Mouse (Mus musculus) ES-Bruce4 (cell line): ENCODE data around the gene Ccdc88c. TPM values are rescaled to one million over a fixed set of nuclear protein-coding genes. Genes with fewer than 3 reads are reported as not detected.

ENCODE experiments used
- H3K27ac ChIP-seq: 2 replicates; pipeline ENCODE4 v1.5.1; 2012; ENCODE audit warnings: low read length, inconsistent platforms; ENCODE audit not compliant: insufficient read depth
- H3K27me3 ChIP-seq: 2 replicates; pipeline ENCODE4 v1.6.1; 2012; ENCODE audit warnings: mild to moderate bottlenecking, low read length, inconsistent platforms; ENCODE audit not compliant: control insufficient read depth, poor library complexity, insufficient read depth, severe bottlenecking
- H3K36me3 ChIP-seq: 2 replicates; pipeline ENCODE4 v1.6.1; 2012; ENCODE audit warnings: inconsistent platforms, mild to moderate bottlenecking, low read length, moderate library complexity; ENCODE audit not compliant: control insufficient read depth, poor library complexity, insufficient read depth, severe bottlenecking
- H3K4me1 ChIP-seq: one replicate; pipeline ENCODE4 v1.8.1; 2011; ENCODE audit warnings: low read length; ENCODE audit not compliant: control insufficient read depth, insufficient read depth
- H3K4me3 ChIP-seq: 2 replicates; pipeline ENCODE4 v1.5.1; 2011; ENCODE audit warnings: low read depth, mild to moderate bottlenecking, low read length
- H3K9ac ChIP-seq: 2 replicates; pipeline ENCODE4 v1.6.1; 2012; ENCODE audit warnings: low read depth, mild to moderate bottlenecking, inconsistent platforms; ENCODE audit not compliant: poor library complexity, severe bottlenecking
- H3K9me3 ChIP-seq: replicated peaks from 2 replicates; pipeline ENCODE4 v1.6.1; 2012; ENCODE audit warnings: mild to moderate bottlenecking, low read length, inconsistent platforms; ENCODE audit not compliant: control insufficient read depth, poor library complexity, insufficient read depth, severe bottlenecking
- CTCF ChIP-seq: IDR thresholded peaks from one replicate; pipeline ENCODE4 v1.8.1; 2011; ENCODE audit warnings: low read depth, low read length
- EP300 ChIP-seq: IDR thresholded peaks from 2 replicates; pipeline ENCODE4 v1.6.1; 2011; ENCODE audit warnings: low read depth, low read length; ENCODE audit not compliant: insufficient read depth
- POLR2A ChIP-seq: IDR thresholded peaks from one replicate; pipeline ENCODE4 v1.8.1; 2011; ENCODE audit warnings: low read length; ENCODE audit not compliant: insufficient read depth
- polyA plus RNA-seq: library from polyadenylated mRNA; stranded (reverse); fragments of >200 nt; gene quantifications from 2 replicates; pipeline ENCODE4 v1.2.4, GENCODE M21; 2011; ENCODE audit warnings: low read depth; ENCODE audit not compliant: missing spikeins, insufficient read depth, insufficient read length

The Ccdc88c gene
- polyA plus RNA-seq, 1 experiment, result 69.0 TPM

GRCm38 (mm10) chr12:100956825-100957224 lies 72.0 kb downstream of the Ccdc88c start:
- Histone ChIP-seq H3K27ac (no peak overlapping the region), H3K9ac (no peak overlapping the region), H3K27me3 (no peaks in the 10 kb centered on the region), H3K9me3 (no peaks in the 10 kb centered on the region), H3K4me3 (no peak overlapping the region), H3K36me3 (peaks cover 6% of the 10 kb centered on the region), H3K4me1 (no peaks in the 10 kb centered on the region)
- no peak for TF ChIP-seq POLR2A
- no peak for TF ChIP-seq EP300
- no peak for TF ChIP-seq CTCF

GRCm38 (mm10) chr12:100956028-100956427 lies 72.8 kb downstream of the Ccdc88c start:
- Histone ChIP-seq H3K27ac (no peak overlapping the region), H3K4me1 (no peaks in the 10 kb centered on the region), H3K9me3 (no peaks in the 10 kb centered on the region), H3K4me3 (no peak overlapping the region), H3K27me3 (no peaks in the 10 kb centered on the region), H3K36me3 (peaks cover 8% of the 10 kb centered on the region), H3K9ac (no peak overlapping the region)
- no peak for TF ChIP-seq EP300
- TF ChIP-seq POLR2A, result no peak
- no peak for TF ChIP-seq CTCF

GRCm38 (mm10) chr12:100953926-100954325 lies 74.9 kb downstream of the Ccdc88c start:
- H3K27ac ChIP-seq, result no peak overlapping the region
- TF ChIP-seq POLR2A (no peak), EP300 (no peak), CTCF (no peak)
- no peak overlapping the region for H3K9ac ChIP-seq
- no peaks in the 10 kb centered on the region for H3K4me1 ChIP-seq
- H3K27me3 ChIP-seq, result no peaks in the 10 kb centered on the region
- H3K9me3 ChIP-seq, result no peaks in the 10 kb centered on the region
- H3K4me3 ChIP-seq, result no peak overlapping the region
- peaks cover 8% of the 10 kb centered on the region for H3K36me3 ChIP-seq

GRCm38 (mm10) chr12:100952193-100952931 lies 76.5 kb downstream of the Ccdc88c start:
- Histone ChIP-seq H3K36me3 (peaks cover 17% of the 10 kb centered on the region), H3K4me1 (no peaks in the 10 kb centered on the region), H3K27ac (peak overlapping the region; percentile 46; the same call in 1 of the 2 replicates), H3K9me3 (no peaks in the 10 kb centered on the region), H3K9ac (no peak overlapping the region), H3K4me3 (no peak overlapping the region), H3K27me3 (no peaks in the 10 kb centered on the region)
- TF ChIP-seq CTCF, result peak; percentile 80
- TF ChIP-seq EP300, result no peak
- no peak for TF ChIP-seq POLR2A

GRCm38 (mm10) chr12:100949146-100949545 lies 79.7 kb downstream of the Ccdc88c start:
- Histone ChIP-seq H3K4me1 (no peaks in the 10 kb centered on the region), H3K9me3 (no peaks in the 10 kb centered on the region), H3K27me3 (no peaks in the 10 kb centered on the region), H3K27ac (no peak overlapping the region), H3K4me3 (no peak overlapping the region), H3K36me3 (peaks cover 17% of the 10 kb centered on the region), H3K9ac (no peak overlapping the region)
- TF ChIP-seq POLR2A (no peak), EP300 (no peak), CTCF (no peak)

GRCm38 (mm10) chr12:100948021-100948420 lies 80.8 kb downstream of the Ccdc88c start:
- no peak for TF ChIP-seq EP300
- TF ChIP-seq CTCF, result no peak
- no peak for TF ChIP-seq POLR2A
- Histone ChIP-seq H3K27ac (no peak overlapping the region), H3K36me3 (peaks cover 14% of the 10 kb centered on the region), H3K9me3 (no peaks in the 10 kb centered on the region), H3K4me1 (no peaks in the 10 kb centered on the region), H3K9ac (no peak overlapping the region), H3K4me3 (no peak overlapping the region), H3K27me3 (no peaks in the 10 kb centered on the region)
